Mouse (Mus musculus): ENCODE measurements around the gene Irf3.

Irf3 gene

DNA sequence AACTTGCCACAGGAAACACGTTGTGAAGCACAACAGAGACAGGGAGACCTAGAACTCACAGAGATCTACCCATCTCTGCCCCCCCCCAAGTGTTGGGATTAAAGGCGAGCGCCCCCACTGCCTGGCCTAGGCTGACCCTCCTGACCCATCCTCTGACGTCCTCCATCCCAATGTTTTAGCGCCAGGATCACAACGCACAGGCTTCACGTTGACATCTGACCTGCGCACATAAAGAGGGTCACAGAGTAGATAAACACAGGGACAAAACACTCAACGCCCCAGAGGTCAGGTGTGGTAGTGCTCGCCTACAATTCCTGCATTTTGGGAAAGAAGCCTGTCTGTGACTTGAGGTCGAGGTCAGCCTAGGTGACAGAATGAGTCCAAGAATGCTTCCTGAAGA, 39.3 kb downstream of the Irf3 start:
- no peak for DNase-seq

GRCm38 (mm10) chr7:45037720-45038361, 40.4 kb downstream of the Irf3 start:
- DNase-seq: peak; percentile 81 to 83

GRCm38 (mm10) chr7:45038411-45038810, 41.0 kb downstream of the Irf3 start:
- no peak for DNase-seq

- no peak for DNase-seq
Observed at GRCm38 (mm10) chr7:45040851-45041250, 43.4 kb downstream of the Irf3 start.

DNA sequence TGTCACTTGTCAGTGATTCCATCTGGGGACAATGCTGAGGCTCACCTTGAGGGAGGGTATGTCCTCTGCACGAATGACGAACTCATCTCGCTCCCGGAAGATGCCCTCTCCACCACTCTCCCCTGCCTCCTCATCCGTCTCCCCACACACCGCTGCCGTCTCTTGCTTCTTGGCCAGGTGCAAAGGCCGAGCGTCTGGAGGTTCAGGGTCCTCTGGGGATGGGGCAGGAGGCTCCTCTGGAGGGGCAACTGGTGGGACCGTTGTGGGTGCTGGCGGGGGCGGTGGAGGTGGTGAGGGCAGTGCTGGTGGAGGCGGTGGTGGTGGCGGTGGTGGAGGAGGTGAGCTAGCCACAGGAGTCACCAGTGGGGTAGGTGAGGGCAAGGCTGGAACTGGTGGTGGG, 45.9 kb downstream of the Irf3 start:
- no peak for DNase-seq

GRCm38 (mm10) chr7:45045741-45046140, 48.3 kb downstream of the Irf3 start:
- DNase-seq: no peak

DNA sequence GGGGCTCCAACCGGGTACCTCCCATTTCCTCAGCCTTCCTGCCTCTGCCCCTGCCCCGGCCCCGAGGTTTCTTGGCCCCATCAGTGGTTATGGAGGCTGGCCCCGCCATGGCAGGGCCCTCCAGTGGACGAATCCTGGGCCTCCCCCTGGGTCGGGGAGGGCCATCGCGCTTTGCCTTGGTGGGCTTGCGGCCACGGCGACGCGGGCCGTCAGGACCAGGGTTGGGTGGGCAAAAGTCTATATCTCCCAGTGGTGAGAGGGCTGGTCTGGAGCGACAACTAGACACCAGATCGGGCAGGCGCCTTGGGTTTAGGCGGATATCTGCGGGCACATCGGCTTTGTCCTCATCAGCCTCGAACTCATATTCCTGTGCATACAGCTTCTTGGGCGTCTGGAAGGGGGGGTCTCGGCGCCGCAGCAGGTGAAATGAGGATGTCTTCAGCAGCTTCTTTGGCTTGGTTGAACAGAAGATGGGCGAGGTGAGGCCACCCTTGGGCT, 49.5 kb downstream of the Irf3 start:
- DNase-seq: no peak

DNA sequence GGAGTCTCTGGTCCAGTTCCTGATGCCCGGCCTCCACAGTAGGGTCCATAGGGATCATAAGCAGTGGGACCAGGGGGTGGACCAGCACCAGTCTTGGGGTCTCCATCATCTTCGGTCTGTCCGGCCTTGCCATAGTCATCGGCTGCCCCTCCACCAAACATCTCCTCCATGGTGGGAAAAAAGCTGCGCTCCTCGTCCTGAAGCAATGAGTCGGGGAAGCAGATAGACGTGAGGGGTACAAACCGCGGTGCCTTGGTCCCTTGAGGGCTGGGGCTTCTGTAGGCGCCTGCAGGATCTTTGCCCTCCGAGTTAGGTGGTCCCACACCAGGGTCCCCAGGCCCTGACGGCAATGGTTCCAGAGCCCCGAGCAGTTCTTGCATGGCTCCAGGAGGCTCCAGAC, 50.0 kb downstream of the Irf3 start:
- DNase-seq: no peak

DNA sequence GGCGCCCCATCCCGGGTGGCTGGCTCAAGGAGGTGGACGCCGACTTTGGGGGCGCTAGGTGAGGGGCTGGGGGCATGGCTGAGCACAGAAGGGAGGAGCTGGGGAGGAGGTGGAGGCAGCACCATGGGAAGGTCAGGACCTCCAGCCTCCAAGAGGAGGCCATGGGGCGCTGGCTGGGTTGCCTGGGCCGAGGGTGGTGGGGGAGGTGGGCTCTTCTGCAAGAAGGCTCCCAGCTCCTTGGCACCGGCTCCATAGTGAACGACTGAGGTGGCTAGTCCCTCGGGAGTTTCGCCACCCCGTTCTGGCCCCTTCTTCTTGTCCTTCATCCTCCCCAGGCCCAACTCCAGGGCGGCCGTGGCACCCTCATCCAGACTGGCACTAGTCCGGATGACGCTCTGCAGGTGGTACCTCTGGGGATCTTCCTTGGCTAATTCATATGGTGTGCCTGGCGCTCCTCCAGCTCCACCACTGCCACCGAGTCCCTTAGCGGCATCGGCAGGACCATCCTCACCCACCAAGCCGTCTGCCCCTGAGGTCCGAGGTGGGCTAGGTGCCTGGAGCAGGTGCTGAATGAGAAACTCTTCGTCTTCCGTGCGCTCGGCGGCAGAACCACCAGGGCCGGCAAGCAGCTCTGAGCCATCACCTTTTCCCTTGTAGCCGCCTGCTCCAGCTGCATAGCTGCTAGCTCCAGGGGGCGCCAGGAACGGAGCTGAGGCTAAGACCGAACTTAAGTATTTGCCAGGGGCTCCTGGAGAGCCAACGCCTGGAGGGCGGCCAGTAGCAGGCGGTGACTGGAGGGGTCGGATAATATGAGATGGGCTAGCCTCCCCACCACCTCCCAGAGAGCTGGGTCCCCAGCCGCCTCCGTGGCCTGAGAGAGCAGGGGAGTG, 50.8 kb downstream of the Irf3 start:
- DNase-seq: no peak

- DNase-seq: no peak
Observed at GRCm38 (mm10) chr7:45048923-45049657, 51.6 kb downstream of the Irf3 start.

- DNase-seq: peak; percentile 35 to 47
Observed at GRCm38 (mm10) chr7:45050945-45051600, 53.6 kb downstream of the Irf3 start.

- DNase-seq: no peak
Observed at GRCm38 (mm10) chr7:45051601-45051974, 54.1 kb downstream of the Irf3 start.
